Comparison of ENCODE assay signal across 13 mouse cellular contexts in the genomic region with DNA sequence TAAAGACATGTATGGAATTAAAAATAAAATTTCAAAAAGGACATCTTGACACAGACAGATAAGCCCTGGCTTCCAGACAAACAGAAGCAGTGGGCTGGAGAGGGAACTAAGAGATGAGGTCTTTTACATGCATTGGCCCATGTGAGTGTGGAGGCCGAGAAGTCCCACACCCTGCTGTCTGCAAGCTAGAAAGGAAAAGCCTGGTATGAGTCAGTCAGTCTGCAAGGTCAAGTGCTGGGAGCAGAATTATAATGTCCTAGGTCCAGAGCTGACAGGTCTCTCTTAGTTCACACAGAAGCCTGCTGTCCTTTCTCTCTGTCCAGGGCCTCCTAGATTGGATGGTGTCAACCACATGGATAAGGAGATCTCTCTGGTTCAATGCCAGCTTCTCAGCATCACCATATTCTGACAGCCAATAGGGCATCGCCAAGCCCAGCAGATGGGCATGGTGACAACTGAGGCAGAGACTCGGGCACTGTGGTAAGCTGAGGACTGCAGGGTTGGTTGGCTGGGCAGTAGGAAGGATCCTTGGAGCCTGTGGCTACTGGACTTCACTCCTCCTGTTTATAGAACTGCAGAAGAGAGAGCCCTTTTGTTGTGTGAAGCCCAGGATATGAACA. TPM values are rescaled to one million over a fixed set of nuclear protein-coding genes. Genes with fewer than 3 reads are reported as not detected.
DNase-seq lines count a peak whose midpoint lies in the region.
"Had no signal": no experiment of that assay in that cellular context is flagged by ENCODE, and none has a peak within 500 bp of the region (broad histone marks: within the 10 kb centered on the region; RNA-seq: fewer than 3 reads in every experiment).

No protein-coding gene starts in this region.

- peak; percentile 69 to 78 for DNase-seq in adrenal gland, adult (ENCODE audit: inconsistent age in 2 of 2, low spot score in 1 of 2)
- DNase-seq in adrenal gland, postnatal 10 days = no peak
- DNase-seq in adrenal gland, postnatal 36 days = peak; percentile 27 to 45
- DNase-seq in adrenal gland, adult 18-20 months (ENCODE audit: low spot score in 2 of 2) = no peak
- DNase-seq in 3134 (ENCODE audit: extremely low read depth, insufficient read length, low spot score) = peak; percentile 39
- no peak for DNase-seq in embryo, embryonic 10.5 days (ENCODE audit: low spot score)
- DNase-seq: adrenal gland, postnatal 25 days; cerebellum, adult 11 months; cerebellum, adult 8-10 months; cerebellum, postnatal 25 days; gastrocnemius, postnatal 14 days; heart, adult 11 months; kidney, adult 2 months had no signal

RNA-seq across cellular contexts. Expression of gene Zbtb42, which starts 18.3 kb away (rescaled TPM):
- 1 to 10 TPM; 3.9 to 5.5 TPM for total RNA-seq in adrenal gland, postnatal 10 days (2021)
- total RNA-seq in adrenal gland, postnatal 36 days (2021) = 1 to 10 TPM; 5.0 to 9.0 TPM
- 1 to 10 TPM; 4.5 to 6.9 TPM for total RNA-seq in adrenal gland, adult 18-20 months (2021)

RNA-seq across cellular contexts. Expression of gene Akt1, which starts 22.2 kb away (rescaled TPM):
- 100 to 1,000 TPM; 210 to 252 TPM for total RNA-seq in adrenal gland, postnatal 10 days (2021)
- total RNA-seq in adrenal gland, postnatal 36 days (2021) = 100 to 1,000 TPM; 256 to 378 TPM
- total RNA-seq in adrenal gland, adult 18-20 months (2021) = 100 to 1,000 TPM; 184 to 355 TPM

RNA-seq across cellular contexts. Expression of gene Cep170b, which starts 23.3 kb away (rescaled TPM):
- total RNA-seq in adrenal gland, postnatal 10 days (2021) = 10 to 100 TPM; 28.8 to 29.6 TPM
- 10 to 100 TPM; 41.5 to 48.8 TPM for total RNA-seq in adrenal gland, postnatal 36 days (2021)
- total RNA-seq in adrenal gland, adult 18-20 months (2021) = 10 to 100 TPM; 36.4 to 48.5 TPM

RNA-seq across cellular contexts. Expression of gene Siva1, which starts 52.4 kb away (rescaled TPM):
- total RNA-seq in adrenal gland, postnatal 10 days (2021) = 10 to 100 TPM; 35.9 to 46.7 TPM
- total RNA-seq in adrenal gland, postnatal 36 days (2021) = 10 to 100 TPM; 45.4 to 46.9 TPM
- 10 to 100 TPM; 36.6 to 43.6 TPM for total RNA-seq in adrenal gland, adult 18-20 months (2021)

Comparison
In these comparisons a context has a peak if more than half of its experiments do, and no peak if none do; other contexts are left out.
1. DNase-seq: peak in adrenal gland, adult (2 of 2), adrenal gland, postnatal 36 days (2 of 2) and 3134 (single experiment); none in adrenal gland, postnatal 10 days (single experiment), adrenal gland, adult 18-20 months (0 of 2) and embryo, embryonic 10.5 days (single experiment).